Mouse (Mus musculus): ENCODE measurements around the gene Fhad1. TPM values are rescaled to one million over a fixed set of nuclear protein-coding genes. Genes with fewer than 3 reads are reported as not detected.

Fhad1 gene
- not detected for polyA plus RNA-seq (2017; shearing (Covaris generic))

DNA sequence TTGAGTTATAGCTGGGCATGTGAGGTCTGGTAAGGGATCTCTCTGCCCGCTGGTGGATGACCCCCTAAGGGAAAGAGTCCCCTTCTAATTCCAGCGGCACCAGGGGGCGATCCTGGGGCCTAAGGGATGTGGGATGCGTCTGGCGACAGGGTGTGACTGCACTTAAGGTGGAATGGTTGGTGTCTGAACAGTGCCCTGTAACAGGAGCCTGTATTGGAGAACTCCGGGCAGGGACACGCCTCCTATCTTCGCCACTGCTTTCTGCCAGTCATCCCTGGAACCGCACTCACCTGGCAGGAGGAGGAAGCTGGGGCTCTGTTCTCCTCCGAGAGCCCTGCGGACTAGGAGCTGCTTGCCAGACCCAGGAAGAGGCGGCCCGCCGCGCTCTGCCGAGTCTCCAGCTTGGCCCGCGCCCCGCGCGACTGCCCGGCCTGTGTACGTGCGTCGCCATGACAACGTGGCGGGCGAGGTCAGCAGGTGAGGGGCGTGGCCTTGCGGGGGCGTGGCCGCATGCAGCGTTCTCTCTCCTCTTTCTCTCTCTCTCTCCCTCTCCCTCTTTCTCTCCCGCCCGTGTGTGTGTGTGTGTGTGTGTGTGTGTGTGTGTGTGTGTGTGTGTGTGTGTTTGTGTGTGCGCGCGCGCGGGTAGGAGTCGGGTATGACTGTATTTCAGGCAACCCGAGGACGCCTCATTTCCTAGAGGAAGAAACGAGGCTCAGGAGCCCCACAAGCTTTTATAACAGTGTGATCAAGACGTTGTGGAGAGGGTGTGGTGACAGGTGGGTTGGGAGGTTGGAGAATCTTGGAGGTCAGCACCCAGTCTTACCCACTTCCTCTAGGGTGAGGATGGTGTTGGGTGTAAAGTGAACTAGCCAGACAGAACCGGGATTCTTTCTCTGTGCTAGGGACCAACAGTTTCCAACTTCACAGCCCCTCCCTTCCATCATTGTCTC, at the start of gene Fhad1:
TSS of gene Fhad1 (minus strand) at position 424 of the 950 bp plus-strand sequence.

DNA sequence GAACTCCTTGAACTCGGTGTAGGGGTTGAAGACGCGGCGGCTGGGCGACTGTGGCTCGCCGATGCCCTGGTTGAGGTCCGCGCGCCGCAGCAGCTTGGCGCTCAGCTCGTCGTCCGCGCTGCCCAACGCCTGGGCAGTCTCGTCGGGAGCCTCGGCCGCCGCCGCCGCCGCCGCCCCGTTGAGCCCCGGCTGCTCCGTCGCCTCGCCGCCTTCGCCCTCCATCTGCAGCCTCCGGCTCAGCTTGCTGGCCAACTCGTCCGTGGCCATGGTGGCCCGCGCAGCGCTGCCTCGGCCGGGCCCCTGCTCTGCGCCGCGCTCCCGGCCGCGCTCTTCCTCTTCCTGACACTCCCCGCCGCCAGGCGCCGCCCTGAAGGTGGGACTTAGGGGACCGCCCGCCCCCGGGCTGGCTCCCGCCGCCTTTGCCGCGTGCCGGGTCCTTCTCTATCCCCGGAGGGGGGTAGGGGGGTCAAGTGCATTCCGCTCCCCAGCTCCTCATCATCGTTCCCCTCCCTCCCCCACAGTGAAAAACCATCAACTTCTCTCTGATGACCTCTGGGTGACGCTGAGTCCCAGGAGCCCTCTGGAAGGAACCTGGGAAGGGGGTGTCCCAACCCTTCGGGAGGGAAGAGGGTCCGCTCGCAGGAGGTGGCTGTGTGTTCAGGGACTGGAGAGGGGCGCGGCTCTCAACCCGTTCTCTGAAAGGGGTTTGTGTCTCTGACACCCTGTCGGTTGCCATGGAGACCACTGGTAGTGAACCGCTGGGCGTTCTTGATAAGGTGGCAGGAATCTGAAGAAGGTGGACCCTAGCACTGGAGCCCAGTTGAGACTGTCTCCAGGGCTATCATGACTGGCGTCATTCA, 140.1 kb downstream of the Fhad1 start, which contains the start of gene Efhd2:
TSS of gene Efhd2 (minus strand) at position 320 of the 860 bp plus-strand sequence.

DNA sequence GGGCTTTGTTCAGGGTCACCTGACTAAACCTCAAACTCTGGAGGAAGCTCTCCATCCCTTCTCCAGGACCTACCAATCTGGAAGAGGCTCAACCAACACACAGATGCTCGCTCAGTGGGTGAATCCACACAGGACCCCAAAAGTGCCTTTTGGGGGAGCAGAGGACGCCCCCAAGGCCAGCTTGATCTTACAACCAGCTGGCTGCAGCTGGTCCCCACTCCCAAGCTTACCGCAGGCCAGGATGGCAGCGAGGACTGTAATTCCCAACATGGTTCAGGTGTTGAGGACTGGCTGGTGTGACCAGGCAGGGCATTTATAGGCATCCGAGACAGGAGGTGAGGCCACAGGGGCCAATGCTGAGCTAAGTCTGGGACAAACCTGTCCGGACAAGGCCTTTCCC, 168.9 kb downstream of the Fhad1 start, which contains the start of gene Ctrc:
TSS of gene Ctrc (minus strand) at position 361 of the 400 bp plus-strand sequence.

Other genes with a start within 250 kb of the Fhad1 start
- 2.7 TPM for gene Dnajc16, start 224.2 kb downstream of the Fhad1 start, polyA plus RNA-seq (2017; shearing (Covaris generic))
- 8.6 TPM for gene Casp9, start 221.5 kb downstream of the Fhad1 start, polyA plus RNA-seq (2017; shearing (Covaris generic))
- not detected for gene Cela2a, start 188.9 kb downstream of the Fhad1 start, polyA plus RNA-seq (2017; shearing (Covaris generic))
- not detected for gene Ctrc, start 168.7 kb downstream of the Fhad1 start, polyA plus RNA-seq (2017; shearing (Covaris generic))
- 59.9 TPM for gene Efhd2, start 140.2 kb downstream of the Fhad1 start, polyA plus RNA-seq (2017; shearing (Covaris generic))
- not detected for gene Tmem51, start 69.2 kb upstream of the Fhad1 start, polyA plus RNA-seq (2017; shearing (Covaris generic))
- gene Kazn, start 224.3 kb upstream of the Fhad1 start, polyA plus RNA-seq (2017; shearing (Covaris generic)): not detected

All from naive thymus-derived CD4-positive, alpha-beta T cell, adult 5 months (primary cell).